Mouse (Mus musculus) kidney, embryonic 14.5 days (tissue): ENCODE data around the gene C1ra. TPM values are rescaled to one million over a fixed set of nuclear protein-coding genes. Genes with fewer than 3 reads are reported as not detected.
"Not testable (repeated sequence)": the region's sequence is repeated elsewhere in the genome, so short reads cannot be mapped to it uniquely, and the experiment has no call there.

Experiments used
- ATAC-seq: fragments of 200-750 bp; cut with Nextera tagmentation; 2 replicates; pipeline ENCODE4 v1.8.0; 2017; ENCODE audit warnings: moderate number of reproducible peaks, mild to moderate bottlenecking, moderate TSS enrichment, moderate library complexity; ENCODE audit not compliant: low FRiP score, low TSS enrichment
- H3K27ac ChIP-seq: fragments of 300-500 bp; sonication (generic); 2 replicates; pipeline ENCODE4 v1.5.1; 2014; ENCODE audit warnings: low read depth, mild to moderate bottlenecking, low read length, moderate library complexity, mixed read lengths
- H3K27me3 ChIP-seq: fragments of 300-500 bp; sonication (generic); 2 replicates; pipeline ENCODE4 v1.6.1; 2014; ENCODE audit warnings: mild to moderate bottlenecking, low read length; ENCODE audit not compliant: control insufficient read depth, insufficient read depth
- H3K36me3 ChIP-seq: fragments of 300-500 bp; sonication (generic); 2 replicates; pipeline ENCODE4 v1.6.1; 2014; ENCODE audit warnings: low read length, mixed read lengths; ENCODE audit not compliant: control insufficient read depth, insufficient read depth
- H3K4me1 ChIP-seq: fragments of 300-500 bp; sonication (generic); 2 replicates; pipeline ENCODE4 v1.6.1; 2014; ENCODE audit warnings: low read length, mixed read lengths; ENCODE audit not compliant: control insufficient read depth, insufficient read depth
- H3K4me2 ChIP-seq: fragments of 300-500 bp; sonication (generic); replicated peaks from 2 replicates; pipeline ENCODE4 v1.6.1; 2014; ENCODE audit warnings: low read depth, mild to moderate bottlenecking, low read length
- H3K4me3 ChIP-seq: fragments of 300-500 bp; sonication (generic); 2 replicates; pipeline ENCODE4 v1.5.1; 2014; ENCODE audit warnings: mild to moderate bottlenecking, low read length
- H3K9ac ChIP-seq: fragments of 300-500 bp; sonication (generic); 2 replicates; pipeline ENCODE4 v1.6.1; 2014; ENCODE audit warnings: low read depth, mild to moderate bottlenecking, low read length, moderate library complexity
- H3K9me3 ChIP-seq: fragments of 300-500 bp; sonication (generic); 2 replicates; pipeline ENCODE4 v1.6.1; 2016; ENCODE audit warnings: low read length; ENCODE audit not compliant: control insufficient read depth
- WGBS: fragments of 180-500 bp; shearing (Covaris S2); extraction: QIAGEN DNeasy Blood & Tissue Kit; methylation state at CpG from one replicate; pipeline ENCODE4 v1.1.7; 2014; 5-methylcytosine and 5-hydroxymethylcytosine counted together
- polyA plus RNA-seq: library from polyadenylated mRNA; unstranded; fragments of >200 nt; fragmentation: Nextera tagmentation; extraction: Ambion mirVana; gene quantifications from 2 replicates; pipeline ENCODE4 v1.2.1, GENCODE M21; 2014

Gene C1ra
- polyA plus RNA-seq, 1 experiment from 2014 or later: 4.3 TPM

- H3K4me2 ChIP-seq, H3K9ac ChIP-seq, H3K36me3 ChIP-seq, H3K27me3 ChIP-seq, H3K27ac ChIP-seq, H3K9me3 ChIP-seq, H3K4me1 ChIP-seq, H3K4me3 ChIP-seq, ATAC-seq: not testable (repeated sequence)
- 90% methylated on average over 4 of the region's 4 CpGs for WGBS
These were observed 5.5 kb downstream of the C1ra start for GRCm38 (mm10) chr6:124517733-124518132.

GRCm38 (mm10) chr6:124522082-124522481 lies 9.9 kb downstream of the C1ra start:
- H3K4me1 ChIP-seq, ATAC-seq, H3K4me2 ChIP-seq, H3K27me3 ChIP-seq, H3K9me3 ChIP-seq, H3K4me3 ChIP-seq, H3K36me3 ChIP-seq, H3K9ac ChIP-seq, H3K27ac ChIP-seq: not testable (repeated sequence)
- WGBS: 81% methylated on average over 7 of the region's 7 CpGs

- no peaks in the 10 kb centered on the region for H3K9me3 ChIP-seq
- no peaks in the 10 kb centered on the region for H3K4me1 ChIP-seq
- H3K27me3 ChIP-seq: no peaks in the 10 kb centered on the region
- ATAC-seq: no peak
- H3K27ac ChIP-seq: no peak overlapping the region
- 84% methylated on average over 3 of the region's 3 CpGs for whole genome bisulfite sequencing
- no peak overlapping the region for H3K4me3 ChIP-seq
- H3K36me3 ChIP-seq: no peaks in the 10 kb centered on the region
- H3K9ac ChIP-seq: no peak overlapping the region
- no peak overlapping the region for H3K4me2 ChIP-seq
These were observed 15.7 kb downstream of the C1ra start for GRCm38 (mm10) chr6:124527881-124528280.

DNA sequence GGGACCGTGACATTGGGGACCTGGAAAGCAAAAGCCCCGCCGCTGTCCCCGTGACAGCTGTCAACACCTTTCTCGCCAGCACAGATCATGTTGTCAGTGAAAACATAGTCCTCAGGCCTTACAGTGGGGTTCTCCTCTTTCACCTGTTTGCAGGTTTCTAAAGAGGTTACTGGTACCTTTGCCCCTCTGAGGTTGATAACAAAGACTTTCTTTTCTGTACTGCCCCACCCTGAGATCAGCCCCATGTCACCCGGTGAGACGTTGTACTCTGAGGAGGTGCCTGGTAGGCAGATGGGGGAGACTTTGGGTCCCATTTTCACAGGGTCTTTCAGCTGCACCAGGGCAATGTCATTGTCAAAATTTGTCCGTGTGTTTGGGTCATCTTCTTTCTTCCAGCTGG lies 18.9 kb downstream of the C1ra start:
- Histone ChIP-seq H3K27ac (no peak overlapping the region), H3K4me2 (no peak overlapping the region), H3K36me3 (no peaks in the 10 kb centered on the region), H3K9me3 (no peaks in the 10 kb centered on the region), H3K4me1 (no peaks in the 10 kb centered on the region), H3K9ac (no peak overlapping the region), H3K27me3 (no peaks in the 10 kb centered on the region), H3K4me3 (no peak overlapping the region)
- 86% methylated on average over 8 of the region's 8 CpGs for WGBS
- no peak for ATAC-seq

- WGBS: 82% methylated on average over 8 of the region's 8 CpGs
- not testable (repeated sequence) for ATAC-seq, H3K4me1 ChIP-seq, H3K27me3 ChIP-seq, H3K9ac ChIP-seq, H3K27ac ChIP-seq, H3K4me3 ChIP-seq, H3K36me3 ChIP-seq, H3K9me3 ChIP-seq, H3K4me2 ChIP-seq
These were observed 24.1 kb downstream of the C1ra start for GRCm38 (mm10) chr6:124536125-124536829.

DNA sequence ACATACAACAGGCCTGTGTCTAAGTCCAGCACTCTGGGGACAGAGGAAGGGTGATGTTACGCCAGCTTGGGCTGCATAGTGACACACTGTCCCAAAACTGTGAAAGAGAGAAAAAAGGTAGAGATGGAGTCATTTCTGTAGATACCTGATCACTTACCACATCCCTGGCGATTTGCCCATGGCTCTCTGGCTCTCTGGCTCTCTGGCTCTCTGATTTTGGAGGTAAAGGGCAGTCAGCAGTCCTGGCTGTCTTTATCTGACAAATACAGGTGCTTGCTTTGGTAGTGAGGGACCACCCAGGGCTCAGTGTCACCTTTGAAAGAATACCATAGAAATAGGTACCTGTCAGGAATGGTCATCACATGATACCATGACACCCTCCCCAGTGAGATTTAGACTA lies 29.0 kb downstream of the C1ra start:
- not testable (repeated sequence) for H3K27ac ChIP-seq, H3K4me2 ChIP-seq, H3K9me3 ChIP-seq, H3K9ac ChIP-seq, ATAC-seq, H3K4me1 ChIP-seq, H3K4me3 ChIP-seq, H3K27me3 ChIP-seq, H3K36me3 ChIP-seq
- 73% methylated on average over 2 of the region's 2 CpGs for WGBS

DNA sequence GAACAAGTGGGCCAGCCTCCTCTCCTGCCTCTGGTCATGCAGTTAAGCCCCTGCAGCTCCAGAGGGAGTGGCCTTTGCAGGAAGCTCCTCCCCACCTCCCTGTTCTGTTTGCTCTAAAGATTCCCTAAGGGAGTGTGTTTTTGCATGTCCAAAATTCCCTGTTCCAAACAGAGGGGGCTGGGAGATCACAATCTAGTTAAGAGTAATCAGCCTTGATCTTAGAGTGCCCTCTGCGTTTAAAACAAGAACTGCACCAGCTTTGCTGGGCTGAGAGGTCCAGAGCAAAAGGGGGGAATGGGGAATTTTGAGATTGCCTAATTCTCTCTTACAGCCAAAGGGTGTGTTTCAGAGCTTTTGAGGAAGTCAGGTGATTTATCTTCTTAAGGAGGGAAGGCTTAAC lies 30.1 kb downstream of the C1ra start, which contains the start of gene C1s1:
TSS of gene C1s1 (minus strand) at position 76 of the 400 bp plus-strand sequence.
- not testable (repeated sequence) for H3K4me1 ChIP-seq, H3K4me2 ChIP-seq, H3K4me3 ChIP-seq, H3K27me3 ChIP-seq, H3K27ac ChIP-seq, H3K9me3 ChIP-seq, H3K9ac ChIP-seq, H3K36me3 ChIP-seq
- ATAC-seq: peak; percentile 75
- 6% methylated on average over 1 of the region's 1 CpGs for WGBS

GRCm38 (mm10) chr6:124544466-124544865 lies 32.3 kb downstream of the C1ra start:
- H3K27me3 ChIP-seq: no peaks in the 10 kb centered on the region
- ATAC-seq: peak; percentile 47; the same call in 1 of the 2 replicates
- WGBS: 80% methylated on average over 4 of the region's 6 CpGs

DNA sequence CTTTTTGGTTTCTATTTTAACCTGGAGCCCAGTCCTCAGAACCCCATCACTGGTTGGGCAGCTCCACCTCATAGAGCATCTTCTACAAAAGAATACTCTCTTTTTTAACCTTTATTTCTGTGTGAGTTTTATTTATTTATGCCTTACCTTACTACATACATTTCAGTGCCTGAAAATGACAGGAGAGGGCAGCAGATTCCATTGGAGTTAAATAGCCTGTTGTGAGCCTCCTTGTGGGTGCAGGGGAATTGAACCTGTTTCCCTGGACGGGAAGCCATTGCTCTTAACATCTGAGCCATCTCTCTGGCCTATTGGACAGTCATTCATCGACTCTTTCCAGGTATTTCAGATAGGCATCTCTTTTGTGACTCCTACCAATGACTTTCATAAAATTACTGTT lies 33.2 kb downstream of the C1ra start:
- no peaks in the 10 kb centered on the region for H3K36me3 ChIP-seq
- H3K9ac ChIP-seq: no peak overlapping the region
- no peaks in the 10 kb centered on the region for H3K27me3 ChIP-seq
- WGBS: 77% methylated on average over 2 of the region's 2 CpGs
- H3K4me1 ChIP-seq: no peaks in the 10 kb centered on the region
- no peak overlapping the region for H3K27ac ChIP-seq
- no peak overlapping the region for H3K4me3 ChIP-seq
- H3K4me2 ChIP-seq: no peak overlapping the region
- no peak for ATAC-seq
- no peaks in the 10 kb centered on the region; the same call in 1 of the 2 replicates for H3K9me3 ChIP-seq

More at GRCm38 (mm10) chr6:124544466-124544865, 32.3 kb downstream of the C1ra start:
- H3K9ac ChIP-seq: no peak overlapping the region
- H3K27ac ChIP-seq: no peak overlapping the region
- H3K4me2 ChIP-seq: no peak overlapping the region
- H3K4me3 ChIP-seq: no peak overlapping the region
- H3K36me3 ChIP-seq: no peaks in the 10 kb centered on the region
- no peaks in the 10 kb centered on the region for H3K4me1 ChIP-seq
- no peaks in the 10 kb centered on the region for H3K9me3 ChIP-seq
